Mouse (Mus musculus): ENCODE data around the gene Ambra1.

Gene Ambra1

DNA sequence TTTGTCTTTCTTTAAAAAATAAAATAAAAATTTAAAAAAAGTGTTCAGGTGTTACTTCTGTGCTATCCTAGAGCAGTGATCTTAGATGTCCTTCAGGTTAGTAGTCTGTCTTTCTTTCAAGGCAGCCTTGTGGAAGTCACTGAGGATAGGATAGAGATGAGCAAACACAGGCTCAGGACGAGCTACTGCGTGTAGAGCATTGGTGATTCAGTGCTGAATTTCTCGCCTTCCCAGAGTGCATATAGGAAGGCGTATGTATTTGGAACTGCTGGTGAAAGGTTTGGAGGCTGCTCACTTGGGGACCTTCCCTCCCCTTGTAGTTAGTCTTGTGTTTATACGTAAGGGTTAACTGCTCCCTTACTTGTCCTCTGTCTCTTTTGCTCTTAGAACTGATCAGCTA lies 5.3 kb downstream of the Ambra1 start:
- no peak for DNase-seq (ENCODE audit: low spot score in 2 of 2)

DNA sequence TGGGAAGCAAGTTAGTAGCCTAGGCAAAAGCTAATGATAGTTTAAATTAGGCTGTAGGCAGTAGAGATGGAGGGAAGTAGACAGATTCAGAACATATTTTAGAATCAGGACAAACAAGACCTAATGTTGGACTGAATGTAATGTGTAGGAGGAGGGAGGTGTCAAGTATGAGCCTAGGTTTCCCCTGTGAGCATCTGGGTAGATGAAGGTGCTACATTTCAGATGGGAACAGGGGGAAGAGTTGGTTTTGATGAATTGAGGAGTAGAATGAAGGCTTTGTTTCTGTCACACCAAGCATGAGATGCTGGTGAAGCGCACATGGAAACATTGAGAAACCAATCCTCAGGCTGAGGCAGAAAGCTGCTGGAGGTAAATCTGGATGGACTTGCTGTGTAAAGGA lies 9.7 kb downstream of the Ambra1 start:
- DNase-seq (ENCODE audit: low spot score in 2 of 2), result no peak

DNA sequence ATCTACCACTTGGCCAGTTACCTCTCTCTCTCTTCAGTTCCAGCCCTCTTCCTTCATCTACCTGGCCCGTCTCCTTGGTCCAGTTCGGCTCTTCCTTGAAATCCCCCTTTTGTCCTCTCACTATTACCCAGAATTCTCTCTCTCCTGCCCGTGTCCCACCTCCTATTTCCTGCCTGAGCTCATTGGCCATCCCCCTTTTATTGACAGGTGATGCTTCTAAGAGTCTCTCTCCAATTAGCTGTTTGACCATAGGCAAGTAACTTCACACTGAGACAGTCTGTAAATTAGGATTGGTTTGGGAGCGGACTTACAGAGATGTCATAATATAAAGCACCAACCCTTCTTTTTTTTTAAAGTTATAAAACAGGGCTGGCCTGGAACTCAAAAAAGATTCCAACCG lies 14.8 kb downstream of the Ambra1 start:
- DNase-seq (ENCODE audit: low spot score in 2 of 2), result no peak

DNA sequence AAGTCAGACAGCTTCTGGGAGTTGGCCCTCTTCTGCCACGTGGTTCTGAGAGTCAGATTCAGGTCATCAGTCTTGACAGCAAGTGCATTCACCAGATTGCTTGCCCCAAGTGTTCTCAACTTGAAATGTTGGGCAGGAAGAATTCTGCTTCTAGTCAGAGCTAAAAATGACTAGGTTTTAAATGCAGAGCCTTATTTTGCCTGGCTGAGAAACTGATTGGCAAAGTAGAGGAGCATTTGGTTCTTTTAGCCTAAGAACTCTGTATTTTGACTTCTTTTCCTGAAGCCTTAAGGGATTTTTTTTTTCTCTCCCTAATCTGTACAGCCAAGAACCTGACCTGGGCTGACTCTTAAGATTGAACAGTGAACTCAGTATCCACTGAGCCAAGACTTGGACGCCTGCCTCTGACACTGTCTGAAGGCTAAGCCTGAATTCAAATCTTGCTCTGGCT lies 19.9 kb downstream of the Ambra1 start:
- no peak for DNase-seq (ENCODE audit: low spot score in 2 of 2)

DNA sequence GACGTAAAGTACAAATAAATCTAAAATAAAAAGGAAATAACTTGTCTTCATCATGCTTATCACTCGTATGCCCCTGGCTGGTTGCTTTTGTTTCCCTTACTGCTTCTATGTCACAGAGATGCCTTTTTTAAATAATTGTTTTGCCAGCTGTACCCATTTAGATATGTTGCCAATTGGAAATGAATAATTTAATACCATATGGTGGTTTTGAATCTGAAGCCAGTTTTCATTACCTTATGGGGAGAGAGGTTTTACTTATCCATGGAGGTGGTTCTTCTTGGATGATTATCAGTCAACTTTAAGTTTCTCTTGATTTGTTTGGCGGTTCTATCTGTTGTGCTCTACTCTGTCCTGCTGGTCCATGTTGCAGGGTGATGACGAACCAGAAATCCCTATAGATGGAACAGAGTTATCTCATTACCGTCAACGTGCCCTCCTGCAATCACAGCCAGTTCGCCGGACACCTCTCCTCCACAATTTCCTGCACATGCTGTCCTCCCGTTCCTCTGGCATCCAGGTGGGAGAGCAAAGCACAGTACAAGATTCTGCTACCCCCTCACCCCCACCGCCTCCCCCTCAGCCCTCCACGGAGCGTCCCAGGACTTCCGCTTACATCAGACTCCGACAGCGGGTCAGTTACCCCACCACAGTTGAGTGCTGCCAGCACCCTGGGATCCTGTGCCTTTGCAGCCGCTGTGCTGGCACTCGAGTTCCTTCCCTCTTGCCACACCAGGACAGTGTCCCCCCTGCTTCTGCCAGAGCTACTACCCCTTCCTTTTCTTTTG lies 42.2 kb downstream of the Ambra1 start:
- DNase-seq (ENCODE audit: low spot score in 2 of 2), result no peak

DNA sequence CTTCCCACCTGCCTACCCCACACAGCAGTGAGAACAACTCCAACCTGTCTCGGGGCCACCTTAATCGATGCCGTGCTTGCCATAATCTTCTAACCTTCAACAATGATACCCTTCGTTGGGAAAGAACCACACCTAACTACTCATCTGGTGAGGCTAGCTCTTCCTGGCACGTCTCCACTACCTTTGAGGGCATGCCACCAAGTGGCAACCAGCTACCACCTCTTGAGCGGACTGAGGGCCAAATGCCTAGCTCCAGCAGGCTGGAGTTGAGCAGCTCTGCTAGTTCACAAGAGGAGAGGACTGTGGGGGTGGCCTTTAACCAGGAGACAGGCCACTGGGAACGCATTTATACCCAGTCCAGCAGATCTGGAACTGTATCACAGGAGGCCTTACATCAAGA lies 43.4 kb downstream of the Ambra1 start:
- no peak for DNase-seq (ENCODE audit: low spot score in 2 of 2)

DNA sequence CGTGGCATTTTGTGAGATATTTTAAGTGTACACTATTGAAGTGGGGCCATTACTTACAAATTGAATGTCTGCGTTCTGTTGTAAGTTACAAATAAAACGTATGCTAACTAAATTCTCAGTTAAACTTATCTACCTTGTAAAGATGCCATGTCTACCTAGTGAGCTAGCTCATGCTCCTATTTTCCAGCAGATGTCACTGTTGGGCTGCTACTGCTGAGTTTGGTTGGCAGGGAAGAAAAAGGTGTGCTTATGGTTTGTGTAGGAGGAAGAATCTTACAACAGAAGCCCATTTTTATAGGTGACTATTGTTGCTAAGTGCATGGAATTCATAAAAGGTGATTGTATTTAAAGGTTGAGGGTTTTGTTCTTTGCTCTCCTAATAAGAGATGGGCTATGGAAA lies 49.2 kb downstream of the Ambra1 start:
- DNase-seq (ENCODE audit: low spot score in 2 of 2), result no peak

DNA sequence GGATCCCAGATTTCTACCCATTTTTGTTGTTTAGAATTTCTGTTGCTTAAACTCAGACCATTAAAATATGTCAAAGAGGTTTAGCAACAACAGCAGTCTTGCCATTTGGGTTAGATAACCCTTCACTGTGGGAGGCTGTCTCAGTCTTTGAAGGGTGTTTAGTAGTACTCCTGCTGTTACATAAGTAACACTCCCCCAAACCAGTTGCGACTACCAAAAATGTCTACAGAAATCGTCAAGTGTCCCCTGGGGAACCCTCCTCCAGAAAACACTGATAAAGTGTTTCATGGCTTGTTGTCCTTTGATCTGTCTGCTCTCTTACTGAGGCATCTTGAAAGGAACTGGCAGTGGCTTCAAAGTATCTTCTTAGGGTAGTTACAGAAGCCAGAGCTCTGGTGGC lies 61.7 kb downstream of the Ambra1 start:
- no peak for DNase-seq (ENCODE audit: low spot score in 2 of 2)

DNA sequence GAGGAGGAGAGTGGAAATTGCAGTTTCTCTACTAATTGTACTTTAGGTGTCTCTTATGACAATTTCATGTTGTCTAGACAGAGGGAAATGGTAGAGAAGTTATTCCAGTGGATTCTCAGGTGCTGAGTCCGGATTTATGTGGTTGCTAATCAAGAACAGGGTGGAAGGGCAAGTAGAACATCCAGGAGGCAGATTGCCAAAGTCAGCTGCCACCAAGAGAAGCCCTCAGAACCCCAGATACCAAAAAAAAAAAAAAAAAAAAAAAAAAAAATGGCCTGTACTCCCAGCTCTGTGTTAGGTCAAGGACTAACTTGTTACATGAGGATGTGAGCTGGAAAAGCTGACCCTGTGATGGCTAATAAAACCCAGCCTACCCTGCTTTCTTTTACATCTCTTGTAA lies 62.4 kb downstream of the Ambra1 start:
- no peak for DNase-seq (ENCODE audit: low spot score in 2 of 2)

DNA sequence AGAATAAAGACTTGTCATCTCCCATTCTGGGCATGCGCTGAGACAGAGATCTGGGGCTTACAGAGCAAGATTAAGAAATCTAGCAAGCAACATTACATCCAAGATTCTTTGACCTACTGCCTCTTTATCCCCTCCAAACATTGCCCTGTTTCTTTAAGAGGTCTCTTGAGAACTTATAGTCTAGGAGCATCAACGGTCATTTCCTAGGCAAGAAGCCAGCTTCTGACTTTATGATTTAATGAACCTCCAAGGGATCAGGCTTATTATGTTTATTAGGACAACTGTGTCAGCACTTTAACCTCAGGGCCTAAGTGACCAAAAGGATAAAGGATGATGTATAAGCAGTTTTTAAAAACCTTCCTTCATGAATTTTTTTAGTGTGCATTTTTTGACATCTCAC lies 64.5 kb downstream of the Ambra1 start:
- no peak for DNase-seq (ENCODE audit: low spot score in 2 of 2)

DNA sequence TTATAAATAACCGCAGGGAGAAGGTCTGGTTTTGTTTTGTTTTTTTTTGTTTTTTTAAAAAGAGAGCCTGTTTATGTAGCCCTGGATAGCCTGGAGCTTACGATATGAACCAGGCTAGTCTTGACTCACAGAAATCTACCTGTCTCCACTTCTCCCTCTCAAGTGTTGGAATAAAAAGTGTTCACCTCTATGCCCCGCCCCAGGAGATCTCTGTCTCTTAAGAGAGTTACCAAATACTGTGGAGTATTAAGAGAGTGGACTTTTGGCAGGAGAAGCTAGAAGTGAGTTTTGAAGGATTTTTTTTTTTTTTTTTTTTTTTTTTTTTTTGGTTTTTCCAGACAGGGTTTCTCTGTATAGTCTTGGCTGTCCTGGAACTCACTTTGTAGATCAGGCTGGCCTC lies 65.2 kb downstream of the Ambra1 start:
- no peak for DNase-seq (ENCODE audit: low spot score in 2 of 2)

DNA sequence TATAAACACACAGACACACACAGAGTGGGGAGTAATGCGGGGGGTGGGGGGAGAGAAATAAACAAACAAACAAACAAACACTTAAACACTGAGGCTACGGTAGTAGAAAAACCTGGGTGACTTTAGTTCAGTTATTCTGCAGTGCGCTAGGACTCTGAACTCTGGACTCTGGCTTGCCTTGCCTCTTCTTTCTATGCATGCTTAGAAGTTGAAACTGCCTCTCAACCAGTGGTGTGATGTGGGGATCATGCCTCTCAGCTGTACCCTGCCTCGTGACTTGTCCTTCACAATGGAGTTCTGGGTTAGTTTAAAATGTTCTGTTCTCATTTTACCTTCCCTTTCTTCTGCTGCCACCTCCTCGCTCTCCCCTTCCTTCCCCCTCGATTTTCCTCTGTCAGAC lies 81.5 kb downstream of the Ambra1 start:
- no peak for DNase-seq (ENCODE audit: low spot score in 2 of 2)

DNA sequence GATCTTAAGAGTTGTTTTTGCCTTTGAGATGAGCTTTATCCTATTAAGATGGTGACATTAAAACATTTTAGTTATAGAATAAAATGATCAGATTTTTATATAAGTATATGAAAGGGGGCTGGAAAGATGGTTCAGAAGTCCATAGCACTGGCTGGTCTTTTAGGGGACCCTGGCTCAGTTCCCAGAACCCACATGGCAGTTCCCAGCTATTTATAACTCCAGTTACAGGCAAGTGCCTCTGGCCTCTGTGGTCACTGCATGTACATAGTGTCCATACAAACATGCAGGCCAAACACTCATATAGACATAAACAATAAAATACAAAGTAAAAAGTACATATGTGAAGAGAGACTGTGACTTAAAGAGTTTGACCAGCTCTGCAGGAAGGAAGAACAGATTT lies 86.8 kb downstream of the Ambra1 start:
- no peak for DNase-seq (ENCODE audit: low spot score in 2 of 2)

DNA sequence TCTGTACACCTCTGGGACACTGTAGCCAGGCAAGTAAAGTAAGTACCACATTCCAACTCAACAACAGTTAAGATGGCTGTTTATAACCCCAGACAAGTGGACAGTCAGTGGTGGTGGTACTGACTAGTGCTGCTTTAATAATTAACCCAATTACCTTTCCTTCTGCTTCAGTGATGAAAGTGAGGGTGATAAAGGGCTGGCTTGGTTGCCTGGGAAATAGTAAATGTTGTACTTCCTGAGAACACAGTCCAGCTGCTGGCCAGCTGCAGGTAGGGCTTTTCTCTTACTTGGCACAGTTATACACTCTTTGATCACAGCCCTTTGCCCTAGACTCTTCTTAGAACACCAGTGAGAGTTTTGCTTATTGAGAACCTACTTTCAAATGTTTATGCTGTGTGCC lies 102.3 kb downstream of the Ambra1 start:
- no peak for DNase-seq (ENCODE audit: low spot score in 2 of 2)

DNA sequence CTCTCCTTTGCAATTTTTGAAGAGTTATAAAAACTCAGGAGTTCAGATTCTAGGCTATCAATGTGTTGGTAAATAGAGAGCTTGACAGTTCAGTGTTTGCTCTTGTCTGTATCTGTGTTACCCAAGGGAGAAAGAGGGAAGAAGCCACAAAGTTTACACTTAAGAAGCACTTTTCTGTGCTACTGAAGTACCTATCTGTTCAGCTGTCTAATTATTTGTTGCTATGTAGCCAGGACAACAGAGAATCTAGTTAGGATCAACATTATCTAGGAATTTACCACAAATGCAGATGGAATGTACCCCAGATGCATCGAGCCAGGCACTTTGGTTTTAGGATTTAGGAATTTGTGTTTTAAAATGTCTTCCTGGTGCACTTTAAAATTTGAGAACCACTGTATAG lies 104.3 kb downstream of the Ambra1 start:
- no peak for DNase-seq (ENCODE audit: low spot score in 2 of 2)

DNA sequence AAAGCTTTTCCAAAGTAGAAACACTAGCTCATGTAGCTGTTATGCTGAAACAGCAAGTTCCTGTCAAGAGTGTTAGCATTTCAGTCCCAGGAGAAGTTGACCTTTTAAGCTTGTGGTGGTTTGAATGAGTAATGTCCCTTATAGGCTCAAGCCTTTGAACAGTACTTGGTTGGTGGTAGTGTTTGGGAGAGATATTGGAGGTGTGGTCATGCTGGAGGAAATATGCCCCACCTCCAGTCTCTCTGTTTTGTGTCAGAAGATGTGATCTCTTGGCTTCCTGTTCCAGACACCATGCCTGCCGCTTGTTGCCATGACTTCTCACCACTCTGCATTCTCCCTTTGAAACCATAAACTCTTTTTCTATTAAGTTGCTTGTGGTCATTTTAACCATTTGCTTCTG lies 105.1 kb downstream of the Ambra1 start:
- DNase-seq (ENCODE audit: low spot score in 2 of 2), result no peak

DNA sequence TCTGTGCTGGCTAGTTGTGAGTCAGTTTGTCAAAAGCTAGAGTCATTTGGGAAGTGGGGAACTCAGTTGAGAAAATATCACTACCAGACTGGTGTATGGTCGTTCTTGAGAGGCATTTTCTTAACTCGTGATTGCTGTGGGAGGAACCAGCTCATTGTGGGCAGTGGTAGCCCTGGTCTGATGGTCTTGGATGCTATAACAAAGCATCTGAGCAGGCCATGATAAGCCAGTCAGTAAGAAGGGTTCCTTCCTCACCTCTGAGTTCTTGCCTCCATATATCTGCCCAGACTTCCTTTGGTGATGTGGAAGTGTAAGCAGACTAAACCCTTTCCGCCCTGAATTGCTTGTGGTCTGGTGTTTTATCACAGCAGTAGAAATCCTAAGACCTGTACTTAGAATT lies 105.7 kb downstream of the Ambra1 start:
- no peak for DNase-seq (ENCODE audit: low spot score in 2 of 2)

DNA sequence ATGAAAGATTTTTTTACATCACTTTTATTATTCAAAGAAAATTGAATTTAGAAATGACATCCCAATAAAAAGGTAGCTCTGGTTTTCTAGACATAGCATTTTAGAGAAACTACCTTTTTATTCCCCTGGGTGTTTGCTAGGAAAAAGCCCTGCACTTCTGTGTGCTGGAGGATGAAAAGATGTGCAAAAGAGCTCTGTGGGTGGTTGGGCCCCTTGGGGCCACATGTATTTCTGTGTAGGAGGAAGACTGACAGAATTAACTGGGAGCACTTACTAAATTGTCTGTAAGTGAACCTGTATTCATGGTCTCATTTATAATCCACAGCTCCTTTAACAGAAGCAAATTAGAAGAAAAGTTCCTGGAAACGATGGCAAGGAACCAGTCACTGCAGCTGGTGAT lies 114.2 kb downstream of the Ambra1 start:
- DNase-seq (ENCODE audit: low spot score in 2 of 2), result no peak

DNA sequence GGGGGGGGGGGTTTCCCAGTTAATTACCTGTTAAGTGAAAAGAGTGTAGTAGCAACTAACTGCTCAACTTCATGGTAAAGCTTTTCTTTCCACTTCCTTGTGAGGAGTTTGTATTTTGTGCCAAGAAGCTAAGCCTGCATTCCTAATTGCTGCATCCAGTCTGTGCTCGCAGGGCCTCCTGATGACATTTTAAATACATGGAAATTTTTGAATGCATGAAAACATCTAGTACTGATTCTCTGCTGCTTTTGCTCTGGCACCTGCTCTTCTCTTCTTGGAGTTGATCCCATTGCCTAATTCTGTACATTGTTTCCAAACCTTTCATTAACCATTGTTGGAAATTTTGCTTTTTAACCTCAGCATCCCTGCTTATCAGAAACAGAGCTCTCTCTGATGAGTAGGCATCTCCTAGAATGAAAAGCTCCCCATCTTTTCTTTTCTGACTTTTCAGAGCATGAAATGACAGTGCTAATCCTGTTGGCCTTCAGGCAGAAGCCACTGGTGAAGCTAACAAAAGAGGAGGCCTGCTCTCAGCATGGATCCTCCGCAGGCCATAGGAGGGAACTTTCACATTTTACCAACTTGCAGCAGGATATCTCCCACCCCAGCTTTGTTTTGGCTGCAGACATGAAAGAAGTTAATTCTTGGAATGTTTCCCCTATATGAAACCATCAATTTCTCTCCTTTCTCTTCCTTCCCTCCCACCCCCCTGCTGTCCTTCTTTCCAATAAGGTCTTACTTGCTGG lies 122.7 kb downstream of the Ambra1 start:
- DNase-seq (ENCODE audit: low spot score in 2 of 2), result no peak

DNA sequence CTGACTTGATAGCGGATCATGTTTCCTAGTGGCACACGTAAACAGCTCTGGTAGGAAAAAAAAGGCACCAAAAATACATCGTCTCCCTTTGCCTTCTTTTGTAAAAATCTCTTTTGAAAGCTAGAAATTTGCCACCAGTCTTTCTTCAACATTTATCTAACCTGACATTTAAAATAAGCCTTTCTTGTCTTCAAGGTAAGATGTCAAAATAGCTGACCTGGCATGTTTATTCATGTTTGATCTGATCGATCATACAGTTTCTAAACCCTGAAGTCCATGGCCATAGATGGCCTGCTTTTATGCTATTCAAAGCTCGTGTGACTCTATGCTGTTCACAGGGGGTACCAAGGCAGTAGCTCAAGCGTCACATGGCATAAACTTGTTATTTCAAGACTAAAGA lies 124.6 kb downstream of the Ambra1 start:
- DNase-seq (ENCODE audit: low spot score in 2 of 2), result no peak

DNA sequence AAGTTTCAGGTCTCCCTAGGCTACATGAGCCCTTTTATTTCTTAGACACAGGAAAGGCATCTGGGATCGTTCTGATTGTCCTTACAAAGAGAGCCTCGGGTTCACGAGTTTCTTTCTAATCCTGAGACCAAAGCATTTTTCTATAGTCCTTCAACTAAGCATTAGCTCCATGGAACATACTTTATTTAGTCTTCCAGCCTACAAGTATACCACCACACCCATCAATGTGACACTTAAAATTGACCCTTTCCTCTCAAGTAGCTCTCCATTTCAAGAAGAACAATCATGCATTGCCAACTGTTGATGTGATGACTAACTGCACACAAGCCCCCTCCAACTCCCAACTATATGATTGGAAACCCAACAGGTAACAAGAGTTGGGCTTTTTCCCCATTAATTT lies 127.0 kb downstream of the Ambra1 start:
- no peak for DNase-seq (ENCODE audit: low spot score in 2 of 2)

DNA sequence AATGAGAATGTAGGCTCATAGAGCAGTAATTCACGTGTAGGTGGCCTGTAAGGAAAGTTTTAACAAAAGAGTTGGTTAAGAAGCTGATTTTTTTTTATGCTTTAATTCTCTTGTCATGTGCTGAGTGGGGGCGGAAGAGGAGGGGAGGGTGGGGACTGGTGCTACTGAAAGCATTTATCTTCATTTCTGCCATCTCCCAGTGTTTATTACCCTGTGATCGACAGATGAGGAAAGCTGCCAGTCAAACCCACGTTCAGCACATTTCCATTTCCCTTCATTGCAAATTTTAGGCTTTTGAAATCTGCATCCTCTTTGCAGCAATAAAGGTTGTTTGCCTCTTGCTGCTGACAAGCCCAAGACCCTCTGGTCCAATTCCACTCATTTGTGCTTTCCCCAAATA lies 129.5 kb downstream of the Ambra1 start:
- DNase-seq (ENCODE audit: low spot score in 2 of 2), result no peak

DNA sequence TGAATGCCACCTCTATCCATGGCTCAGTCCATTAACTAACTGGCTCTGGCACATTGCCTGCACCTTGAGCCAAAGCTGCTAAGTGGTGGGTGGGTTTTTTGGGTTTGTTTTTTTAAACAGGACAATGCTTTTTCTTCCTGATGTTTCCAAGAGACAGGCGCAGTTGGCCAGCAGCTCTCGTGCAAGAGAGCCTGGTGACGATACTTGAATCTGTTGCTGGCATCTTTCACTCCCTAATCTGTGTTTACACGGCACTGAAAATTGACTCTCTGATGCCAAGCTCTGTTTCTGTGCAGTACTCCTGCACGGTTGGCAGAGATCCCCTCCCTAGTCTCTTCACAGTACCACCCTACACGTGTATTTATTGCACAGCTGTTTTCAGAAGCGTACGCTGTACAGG lies 140.8 kb downstream of the Ambra1 start:
- DNase-seq (ENCODE audit: low spot score in 2 of 2), result no peak

DNA sequence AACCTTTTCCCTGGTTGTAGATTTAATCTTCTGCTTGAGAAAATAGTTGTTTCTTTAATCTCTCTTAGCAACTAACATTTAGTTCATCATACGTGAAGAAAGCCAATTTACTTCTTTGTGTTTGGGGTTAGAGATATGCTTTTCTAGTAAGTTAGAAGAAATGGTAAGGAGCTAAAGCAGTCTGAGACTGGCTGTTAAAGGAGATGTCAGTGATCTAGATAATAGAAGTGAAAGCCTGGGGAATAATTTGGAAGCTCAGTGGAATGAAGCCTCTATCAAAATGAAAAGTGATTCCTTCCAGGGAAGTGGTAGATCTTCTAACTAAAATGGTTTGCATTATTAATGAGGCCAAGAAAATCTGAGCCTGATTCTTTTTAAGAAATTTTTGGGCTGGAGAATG lies 141.3 kb downstream of the Ambra1 start:
- no peak for DNase-seq (ENCODE audit: low spot score in 2 of 2)
